Mouse (Mus musculus) spleen, postnatal 10 days (tissue): Measurements from ENCODE around the gene Tnfrsf12a.

Experiments used
- DNase-seq, 2 experiments: peaks; one replicate each; pipeline ENCODE4 v3.0.0; 2021 to 2022; ENCODE audit warnings: low spot score in 2 of 2

The Tnfrsf12a gene

GRCm38 (mm10) chr17:23681086-23681485 lies 3.8 kb upstream of the Tnfrsf12a start:
- DNase-seq = no peak

- no peak for DNase-seq
Measured at GRCm38 (mm10) chr17:23680336-23680735, 3.1 kb upstream of the Tnfrsf12a start.

DNA sequence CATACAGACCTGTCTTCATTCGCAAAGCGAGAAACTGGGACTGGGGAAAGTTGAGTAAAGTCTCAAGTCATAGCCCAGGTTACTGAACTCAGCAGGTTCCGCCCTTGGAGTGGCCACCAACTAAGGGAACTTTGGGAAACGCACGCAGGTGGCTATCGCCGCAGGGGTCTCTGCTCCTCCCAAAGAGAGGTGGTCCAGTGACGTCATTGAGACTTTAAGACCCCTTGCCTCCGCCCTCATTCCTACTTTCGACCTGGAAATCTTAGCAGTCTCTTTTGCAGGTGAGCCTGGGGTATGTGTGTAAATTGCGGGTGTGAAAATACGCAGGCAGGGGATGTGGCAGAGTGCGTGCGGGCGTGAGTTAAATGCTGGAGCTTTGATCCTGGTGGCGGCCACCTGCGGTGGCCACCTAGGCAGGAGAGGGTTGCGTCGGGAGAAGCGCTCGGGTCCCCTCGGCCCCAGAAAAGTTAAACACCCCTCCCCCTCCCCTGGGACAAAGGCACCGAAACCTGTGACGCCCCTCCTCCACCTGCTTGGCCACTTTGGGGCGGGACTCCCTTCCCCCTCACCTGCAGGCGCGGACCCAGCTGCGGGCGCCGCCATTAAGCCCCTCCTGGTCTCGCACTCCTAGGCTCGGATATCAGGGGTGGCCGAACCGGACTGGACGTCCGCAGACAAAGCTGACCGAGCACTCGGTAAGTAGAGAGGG lies 2.0 kb upstream of the Tnfrsf12a start, which contains the start of gene Cldn6:
Gene Cldn6 (plus strand): TSS at position 123 of the 709 bp plus-strand sequence.
- no peak for DNase-seq

GRCm38 (mm10) chr17:23676473-23677031 lies 716 bp downstream of the Tnfrsf12a start:
- no peak for DNase-seq

DNA sequence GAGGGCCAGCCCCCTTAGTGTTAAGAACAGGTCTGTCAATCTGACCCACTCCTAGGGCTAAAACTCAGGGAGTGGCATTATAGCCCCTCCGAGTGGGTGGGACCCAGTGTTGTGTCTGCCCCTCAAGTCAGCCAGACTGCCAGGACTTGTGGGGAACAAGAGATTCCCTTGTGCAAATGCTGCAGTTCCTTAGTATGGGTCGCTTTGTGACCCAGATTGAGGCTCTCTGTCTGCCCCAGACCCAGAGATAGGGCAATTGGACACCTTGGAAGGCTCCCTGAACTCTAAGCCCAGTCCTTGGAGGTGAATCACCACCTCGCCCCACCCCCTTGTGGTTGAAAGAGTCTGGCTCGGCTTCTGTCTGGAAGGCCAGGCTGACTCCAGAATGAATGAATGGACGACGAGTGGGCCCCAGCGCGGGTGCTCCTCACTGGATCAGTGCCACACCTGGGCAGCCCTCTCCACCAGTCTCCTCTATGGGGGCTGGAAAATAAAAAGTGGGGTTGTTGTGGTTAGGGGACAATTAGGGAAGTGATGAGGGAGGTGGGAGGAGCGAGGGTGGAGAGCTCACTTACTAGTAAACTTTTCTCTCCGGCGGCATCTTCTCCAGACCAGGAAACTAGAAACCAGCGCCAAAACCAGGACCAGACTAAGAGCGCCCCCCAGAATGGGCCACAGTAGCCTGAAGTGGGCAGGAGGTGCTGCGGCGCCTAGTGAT lies 1.5 kb downstream of the Tnfrsf12a start:
- peak; percentile 24 to 46 for DNase-seq

DNA sequence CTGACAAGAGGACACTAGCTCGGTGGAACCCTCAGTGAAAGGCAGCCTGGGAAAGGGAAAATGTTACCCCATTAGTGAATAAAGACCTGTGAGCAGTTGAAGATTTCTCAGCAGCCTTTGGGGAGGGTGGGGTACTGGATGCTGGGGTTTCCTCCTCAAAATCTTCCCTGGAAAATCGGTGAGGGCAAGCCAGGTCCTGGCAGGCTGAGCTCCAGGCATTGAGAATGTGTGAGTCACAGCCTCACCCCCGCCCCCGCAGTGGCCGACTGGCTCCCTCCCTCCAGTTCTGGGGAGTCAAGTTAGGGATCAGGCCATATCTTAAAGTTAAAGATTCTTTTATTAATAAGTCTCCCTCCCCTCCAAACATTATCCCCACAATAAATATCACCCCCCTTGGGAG lies 2.1 kb downstream of the Tnfrsf12a start:
- DNase-seq = no peak

DNA sequence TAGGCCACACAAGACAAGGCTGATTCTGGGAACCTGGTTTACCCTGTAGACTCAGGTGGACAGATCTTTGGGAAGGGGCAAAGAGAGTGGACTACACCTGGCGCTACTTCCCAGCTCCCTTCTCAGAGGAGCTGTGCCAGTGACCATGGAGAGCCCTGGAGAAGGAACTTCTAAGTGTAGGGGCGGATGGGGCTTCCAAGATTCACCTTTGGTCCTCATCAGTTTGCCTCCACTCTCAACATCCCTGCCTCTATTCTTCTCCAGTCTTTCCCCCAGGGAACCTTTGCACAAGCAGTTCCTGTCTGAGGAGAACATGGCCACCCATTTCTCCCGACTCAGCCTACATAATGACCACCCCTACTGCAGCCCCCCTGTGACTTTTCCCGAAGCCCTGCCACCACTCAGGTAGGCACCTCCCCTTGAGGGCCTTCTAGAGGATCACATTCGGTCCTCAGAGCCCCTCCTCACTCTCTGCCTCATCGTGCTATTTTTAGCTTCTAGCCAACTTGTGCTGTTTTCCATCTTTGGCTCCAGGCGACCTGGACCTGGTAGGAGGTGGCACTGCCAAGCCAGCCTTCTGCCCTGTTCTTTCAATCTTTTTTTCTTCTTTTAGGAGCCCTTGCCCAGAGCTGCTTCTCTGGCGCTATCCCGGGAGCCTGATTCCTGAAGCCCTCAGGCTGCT lies 2.9 kb downstream of the Tnfrsf12a start:
- no peak for DNase-seq

DNA sequence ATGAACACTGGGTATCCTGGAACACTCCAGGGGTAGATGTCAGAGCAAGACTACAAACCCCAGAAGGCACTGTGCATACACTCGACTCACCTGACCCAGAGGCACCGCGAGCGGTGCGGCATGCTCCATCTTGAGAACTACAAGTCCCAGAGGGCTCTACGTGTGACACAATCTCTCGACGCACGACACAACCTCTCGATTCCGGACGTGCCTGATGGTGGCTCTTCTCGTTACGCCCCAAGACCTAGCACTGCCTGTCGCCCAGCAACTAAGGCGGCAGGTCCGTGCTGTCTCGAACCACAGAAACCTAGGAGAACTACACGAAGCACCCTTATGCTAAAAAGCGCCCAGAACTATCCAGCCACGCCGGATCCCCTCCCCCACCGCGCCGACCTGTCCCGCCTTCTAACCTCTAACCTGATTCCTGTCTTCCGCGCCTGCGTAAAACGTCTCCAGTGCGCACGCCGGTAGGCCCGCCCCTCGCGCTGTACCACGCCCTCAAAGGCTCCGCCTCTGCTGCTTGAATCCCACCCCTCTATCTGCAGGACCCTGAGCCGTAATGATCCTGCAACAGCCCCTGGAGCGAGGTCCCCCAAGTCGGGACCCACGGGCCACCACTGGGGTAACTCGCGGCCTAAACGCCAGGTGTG lies 3.7 kb downstream of the Tnfrsf12a start, which contains the start of the genes Hcfc1r1 and Thoc6:
Gene Hcfc1r1 (plus strand): TSS at position 173 of the 650 bp plus-strand sequence.
Gene Thoc6 (minus strand): TSS at position 459 of the 650 bp plus-strand sequence.
- DNase-seq = peak; percentile 80 to 89

GRCm38 (mm10) chr17:23672761-23673160 lies 4.5 kb downstream of the Tnfrsf12a start:
- DNase-seq = no peak

DNA sequence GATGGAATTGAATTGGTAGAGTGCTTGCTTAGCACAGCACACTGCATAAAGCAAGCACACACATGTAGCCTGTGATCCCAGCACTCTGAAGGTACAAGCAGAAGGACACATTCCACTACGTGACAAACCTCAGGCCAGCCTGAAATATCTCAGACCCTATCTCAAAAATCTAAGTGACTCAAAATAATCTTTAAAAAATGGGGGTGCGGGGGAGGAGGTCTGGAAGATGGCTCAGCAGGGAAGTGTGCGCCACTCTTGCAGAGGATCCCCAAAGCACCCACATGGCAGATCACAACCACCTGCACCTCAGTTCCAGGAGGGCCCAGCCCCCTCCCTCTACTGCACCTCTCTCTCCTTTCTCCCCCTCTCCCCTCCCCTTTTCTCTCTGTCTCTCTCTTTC lies 5.7 kb downstream of the Tnfrsf12a start:
- DNase-seq = no peak

DNA sequence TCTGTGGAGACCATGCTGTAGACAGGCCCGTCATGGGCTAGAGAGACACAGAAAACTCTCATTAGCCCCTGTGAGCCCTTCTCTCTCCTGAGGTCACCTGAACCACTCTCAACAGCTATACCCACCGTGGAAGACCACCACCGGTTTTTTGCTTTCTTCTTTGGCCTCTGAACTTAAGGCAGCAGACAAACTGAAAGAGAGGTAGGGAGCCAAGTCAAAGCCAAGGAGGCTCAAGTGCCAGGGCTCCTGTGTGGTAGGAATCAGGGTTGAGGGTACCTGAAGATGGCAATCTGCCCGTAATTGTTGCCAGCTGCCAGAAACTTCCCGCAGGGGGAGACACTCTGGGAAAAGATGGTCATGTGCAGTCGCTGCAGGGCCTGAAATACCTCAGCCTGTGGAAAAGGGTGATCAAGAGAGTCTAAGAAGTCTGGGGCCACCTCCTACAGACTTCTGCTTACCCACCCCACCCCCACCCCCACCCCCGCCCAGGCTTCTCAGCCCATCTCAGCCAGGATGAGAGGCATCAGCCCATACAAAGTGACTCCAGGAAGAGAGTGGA lies 6.7 kb downstream of the Tnfrsf12a start:
- no peak for DNase-seq

DNA sequence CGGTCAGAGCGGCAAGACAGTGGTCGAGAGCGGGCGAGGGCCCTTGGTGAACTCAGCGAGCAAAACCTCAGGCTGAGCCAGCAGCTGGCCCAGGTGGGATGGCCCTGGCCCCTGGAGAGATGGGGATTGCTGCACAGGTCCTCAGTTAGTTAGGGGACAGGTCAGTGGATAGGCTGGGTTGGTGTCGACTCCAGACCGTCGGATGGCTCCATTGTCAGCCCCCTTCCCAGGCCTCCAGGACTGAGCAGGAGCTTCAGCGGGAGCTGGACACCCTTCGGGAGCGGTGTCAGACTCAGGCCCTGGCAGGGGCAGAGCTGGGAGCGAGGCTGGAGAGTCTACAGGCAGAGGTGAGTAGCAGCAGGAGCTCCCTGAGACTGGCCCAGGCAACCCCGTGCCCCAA lies 11.8 kb downstream of the Tnfrsf12a start:
- DNase-seq = no peak

GRCm38 (mm10) chr17:23664556-23665021 lies 12.7 kb downstream of the Tnfrsf12a start:
- DNase-seq = no peak

- DNase-seq = peak in 1 of 2 experiments; percentile 61
Measured at GRCm38 (mm10) chr17:23661526-23661925, 15.7 kb downstream of the Tnfrsf12a start.

DNA sequence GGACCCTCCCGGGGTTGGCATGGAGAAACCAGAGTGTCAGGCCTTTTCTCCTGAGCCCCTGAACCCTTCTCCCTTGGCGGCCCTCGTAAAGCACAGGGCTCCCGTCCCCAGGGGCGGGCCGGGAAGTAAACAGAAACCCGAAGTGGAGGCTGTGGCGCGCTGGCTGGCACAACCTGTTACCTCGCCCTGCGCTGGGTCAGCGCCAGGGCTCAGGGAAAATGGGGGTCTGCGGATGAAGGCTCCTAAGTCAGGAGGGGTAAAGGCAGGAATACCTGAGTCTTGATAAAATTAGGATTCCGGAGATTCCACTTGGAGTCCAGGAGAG lies 16.4 kb downstream of the Tnfrsf12a start:
- no peak for DNase-seq

DNA sequence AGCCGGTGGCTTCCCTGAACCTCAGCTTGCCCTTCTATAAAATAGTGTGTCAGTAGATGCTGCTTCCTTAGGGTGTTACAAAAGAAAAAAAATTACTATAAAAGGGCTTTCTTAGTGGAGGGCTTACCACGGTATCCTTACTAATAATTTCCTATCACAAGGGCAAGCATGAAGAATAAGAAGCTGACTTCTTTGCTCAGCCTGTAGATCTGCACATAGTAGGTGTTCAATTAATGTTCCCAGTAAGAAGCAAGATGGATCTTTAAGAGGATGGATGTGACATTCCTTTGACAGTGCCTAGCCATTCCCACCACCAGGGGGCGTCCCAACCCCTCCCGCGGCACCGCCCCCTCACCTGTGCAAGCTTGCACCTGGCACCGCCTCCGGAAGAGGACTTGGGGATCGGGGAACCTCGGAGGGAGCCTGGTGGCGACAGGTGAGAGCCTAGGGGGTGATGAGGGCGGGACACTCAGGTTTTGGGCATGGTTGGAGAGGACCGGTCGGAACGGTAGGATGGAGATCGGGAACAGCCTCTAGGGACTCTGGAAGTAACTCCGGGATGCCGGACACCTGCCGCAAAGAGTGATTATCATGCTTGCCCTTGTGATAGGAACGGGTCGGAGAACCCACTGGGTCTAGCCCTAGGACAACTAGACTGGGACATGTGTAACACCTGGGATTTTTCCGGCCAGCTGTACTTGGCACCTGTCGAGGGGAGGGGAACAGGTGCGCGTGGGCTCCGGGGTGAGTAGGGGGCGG lies 17.0 kb downstream of the Tnfrsf12a start, which contains the start of gene Bicdl2:
Gene Bicdl2 (plus strand): TSS at position 390 of the 759 bp plus-strand sequence.
- DNase-seq = peak; percentile 32 to 67

DNA sequence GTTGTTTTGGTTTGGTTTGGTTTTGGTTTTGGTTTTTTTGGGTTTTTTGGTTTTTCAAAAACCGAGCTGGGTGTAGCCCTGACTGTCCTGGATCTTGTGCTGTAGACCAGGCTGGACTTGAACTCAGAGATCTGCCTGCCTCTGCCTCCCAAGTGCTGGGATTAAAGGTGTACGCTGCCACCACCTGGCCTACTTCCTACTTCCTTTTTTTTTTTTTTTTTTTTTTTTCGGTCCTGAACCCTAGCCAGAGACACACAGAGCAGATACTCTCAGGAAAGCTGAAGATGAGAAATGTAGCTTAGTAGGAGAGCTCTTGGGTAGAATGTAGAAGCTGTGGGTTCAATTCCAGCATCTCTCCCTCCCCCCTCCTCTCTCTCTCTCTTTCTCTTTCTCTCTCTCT lies 18.8 kb downstream of the Tnfrsf12a start:
- DNase-seq = no peak

GRCm38 (mm10) chr17:23654410-23654809 lies 22.9 kb downstream of the Tnfrsf12a start:
- no peak for DNase-seq

- DNase-seq = no peak
Measured at GRCm38 (mm10) chr17:23654001-23654400, 23.3 kb downstream of the Tnfrsf12a start.

DNA sequence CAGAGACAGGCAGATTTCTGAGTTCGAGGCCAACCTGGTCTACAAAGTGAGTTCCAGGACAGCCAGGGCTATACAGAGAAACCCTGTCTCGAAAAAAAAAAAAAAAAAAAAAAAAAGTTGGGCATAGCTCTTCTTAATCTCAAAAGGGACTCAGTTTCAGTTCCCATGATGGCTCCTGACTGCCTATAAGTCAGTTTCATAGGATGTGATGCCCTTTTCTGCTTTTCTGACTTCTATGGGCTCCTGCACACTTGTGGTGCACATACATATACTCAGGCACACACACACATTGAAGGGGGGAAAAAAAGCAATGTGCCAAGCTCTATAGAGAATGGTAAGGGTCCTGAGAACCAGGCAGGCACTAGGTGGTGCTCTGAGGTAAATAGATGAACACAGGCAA lies 23.9 kb downstream of the Tnfrsf12a start:
- no peak for DNase-seq
